Comparison of ENCODE assay signal across 9 mouse cellular contexts in the genomic region with DNA sequence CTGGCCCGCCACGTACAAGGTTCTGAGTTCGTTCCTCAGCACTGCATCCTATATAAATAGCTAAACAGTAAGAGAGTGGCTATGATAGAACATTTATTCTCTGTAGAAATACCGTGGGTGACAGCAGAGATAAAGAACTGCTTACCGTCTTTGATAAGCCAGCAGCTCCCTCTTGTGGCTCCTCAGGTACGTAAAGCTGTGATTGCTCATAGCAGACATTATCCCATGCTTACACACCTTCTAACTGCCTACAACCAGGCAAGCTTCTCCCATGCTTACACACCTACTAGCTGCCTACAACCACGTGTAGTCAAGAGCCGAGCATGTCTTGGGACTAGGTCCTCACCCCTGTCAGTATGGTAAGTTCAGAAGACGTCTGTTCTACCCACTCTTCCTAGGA. TPM values are rescaled to one million over a fixed set of nuclear protein-coding genes. Genes with fewer than 3 reads are reported as not detected.
DNase-seq lines count a peak whose midpoint lies in the region; ATAC-seq and TF ChIP-seq lines count a peak whose summit lies in the region.
"Had no signal": no experiment of that assay in that cellular context is flagged by ENCODE, and none has a peak within 500 bp of the region (broad histone marks: within the 10 kb centered on the region; RNA-seq: fewer than 3 reads in every experiment).

No protein-coding gene starts in this region.

- peak; percentile 78 for TF ChIP-seq CTCF in gastrocnemius, adult 2 months (IDR thresholded peaks at IDR 0.05)
- TF ChIP-seq CTCF in liver, adult 2 months (IDR thresholded peaks at IDR 0.05; ENCODE audit: low read depth, low read length), result peak; percentile 48

- H3K4me1 ChIP-seq in kidney, embryonic 16.5 days (ENCODE audit: insufficient read depth, low read length), result no peaks in the 10 kb centered on the region
- H3K4me1 ChIP-seq in liver, adult 2 months (ENCODE audit: control insufficient read depth, insufficient read depth, low read length), result no peaks in the 10 kb centered on the region
- H3K4me1 ChIP-seq: limb, embryonic 13.5 days had no signal

- no peaks in the 10 kb centered on the region for H3K9me3 ChIP-seq in kidney, embryonic 16.5 days (ENCODE audit: low read length)
- H3K9me3 ChIP-seq: limb, embryonic 13.5 days had no signal

- 20% methylated on average over 9 of the region's 9 CpGs for WGBS in kidney, embryonic 16.5 days
- WGBS in liver, adult 2 months, result 24% methylated on average over 9 of the region's 9 CpGs

- H3K4me2 ChIP-seq in kidney, embryonic 16.5 days (replicated peaks; ENCODE audit: low read depth, low read length), result no peak overlapping the region
- H3K4me2 ChIP-seq: limb, embryonic 13.5 days had no signal

- H3K4me3 ChIP-seq in gastrocnemius, adult 2 months, result no peak overlapping the region
- no peak overlapping the region for H3K4me3 ChIP-seq in kidney, embryonic 16.5 days (ENCODE audit: low read length)
- no peak overlapping the region for H3K4me3 ChIP-seq in liver, adult 2 months (ENCODE audit: insufficient read depth, low read depth, low read length)
- H3K4me3 ChIP-seq: limb, embryonic 13.5 days had no signal

- H3K79me2 ChIP-seq in liver, adult 2 months (ENCODE audit: control insufficient read depth, insufficient read depth, low read length), result no peaks in the 10 kb centered on the region

- H3K9ac ChIP-seq in kidney, embryonic 16.5 days (replicated peaks; ENCODE audit: low read length), result no peak overlapping the region
- no peak overlapping the region for H3K9ac ChIP-seq in liver, adult 2 months (ENCODE audit: low read depth, low read length)
- H3K9ac ChIP-seq: limb, embryonic 13.5 days had no signal

- peak; percentile 71 for ATAC-seq in kidney, embryonic 16.5 days (ENCODE audit: low FRiP score, low TSS enrichment)
- no peak; the same call in 1 of the 2 replicates for ATAC-seq in monocyte, adult 5-6 weeks (replicated peaks; ENCODE audit: insufficient number of reproducible peaks, low FRiP score, low TSS enrichment, poor library complexity, severe bottlenecking)

- DNase-seq in CD4-positive helper T cell, adult 2 months (ENCODE audit: low read depth, low spot score), result peak; percentile 61
- DNase-seq in Muller cell, postnatal 12 days (ENCODE audit: inconsistent ontology term), result peak; percentile 50
- DNase-seq in cerebellum, adult 9-10 months, result peak; percentile 86
- peak; percentile 59 for DNase-seq in gastrocnemius, adult 2 months
- DNase-seq in liver, adult 2 months (ENCODE audit: extremely low read depth, low read depth, low spot score), result peak; percentile 55
- DNase-seq in retina, adult 2 months (ENCODE audit: low read depth, low spot score), result peak; percentile 78

- intact Hi-C loops in gastrocnemius, adult 2 months (cut with DNase I), result loop anchor here (5.0 kb wide), 1 partner anchor 60 kb away; no protein-coding TSS in a partner anchor

- no peaks in the 10 kb centered on the region for H3K27me3 ChIP-seq in kidney, embryonic 16.5 days (ENCODE audit: insufficient read depth, low read length)
- H3K27me3 ChIP-seq in liver, adult 2 months (ENCODE audit: control insufficient read depth, insufficient read depth, low read length), result no peaks in the 10 kb centered on the region
- H3K27me3 ChIP-seq: limb, embryonic 13.5 days had no signal

- TF ChIP-seq POLR2A in liver, adult 2 months (IDR thresholded peaks at IDR 0.05; ENCODE audit: extremely low read depth, insufficient read depth, low read length), result no peak

- no peak overlapping the region for H3K27ac ChIP-seq in gastrocnemius, adult 2 months
- no peak overlapping the region for H3K27ac ChIP-seq in kidney, embryonic 16.5 days (ENCODE audit: low read length)
- no peak overlapping the region for H3K27ac ChIP-seq in liver, adult 2 months (replicated peaks; ENCODE audit: insufficient read depth, low read depth, low read length)
- H3K27ac ChIP-seq: limb, embryonic 13.5 days had no signal

- H3K36me3 ChIP-seq in kidney, embryonic 16.5 days (ENCODE audit: insufficient read depth, low read length), result no peaks in the 10 kb centered on the region
- H3K36me3 ChIP-seq in liver, adult 2 months (ENCODE audit: control insufficient read depth, insufficient read depth, low read length), result no peaks in the 10 kb centered on the region
- H3K36me3 ChIP-seq: limb, embryonic 13.5 days had no signal

RNA-seq across cellular contexts. Expression of a gene that starts 7.5 kb away (rescaled TPM):
- total RNA-seq in gastrocnemius, adult 2 months (2021), result not detected
- 0.28 and 0.30 TPM in 2 replicates for polyA plus RNA-seq in kidney, embryonic 16.5 days (2015; fragmentation: Nextera tagmentation; extraction: Ambion mirVana)
- total RNA-seq in liver, adult 2 months (2014; rRNA removed), result 0.09 TPM in 1 of 2 replicates, not detected in the other
- polyA plus RNA-seq in liver, adult 2 months (2012; rRNA removed), result 0.05 TPM in 1 of 2 replicates, not detected in the other
- not detected in 3 replicates for total RNA-seq in monocyte, adult 5-6 weeks (2017)
- polyA plus RNA-seq: limb, embryonic 13.5 days had no signal

RNA-seq across cellular contexts. Expression of a gene that starts 16.4 kb away (rescaled TPM):
- total RNA-seq in gastrocnemius, adult 2 months (2021), result under 1 TPM in 1 of 2 experiments, not detected in 1; 0.11 TPM
- 5.6 and 6.7 TPM in 2 replicates for polyA plus RNA-seq in kidney, embryonic 16.5 days (2015; fragmentation: Nextera tagmentation; extraction: Ambion mirVana)
- not detected in 2 replicates for total RNA-seq in liver, adult 2 months (2014; rRNA removed)
- not detected in 2 replicates for polyA plus RNA-seq in liver, adult 2 months (2012; rRNA removed)
- total RNA-seq in monocyte, adult 5-6 weeks (2017), result not detected in 3 replicates
- polyA plus RNA-seq: limb, embryonic 13.5 days had no signal

RNA-seq across cellular contexts. Expression of a gene that starts 38.2 kb away (rescaled TPM):
- total RNA-seq in gastrocnemius, adult 2 months (2021), result 10 to 100 TPM; 12.4 to 17.1 TPM
- polyA plus RNA-seq in kidney, embryonic 16.5 days (2015; fragmentation: Nextera tagmentation; extraction: Ambion mirVana), result 23.9 and 26.2 TPM in 2 replicates
- 10.0 and 12.6 TPM in 2 replicates for total RNA-seq in liver, adult 2 months (2014; rRNA removed)
- polyA plus RNA-seq in liver, adult 2 months (2012; rRNA removed), result 7.1 and 8.0 TPM in 2 replicates
- total RNA-seq in monocyte, adult 5-6 weeks (2017), result 6.5 to 11.1 TPM (median 8.5 TPM) in 3 replicates

RNA-seq across cellular contexts. Expression of a gene that starts 38.4 kb away (rescaled TPM):
- total RNA-seq in gastrocnemius, adult 2 months (2021), result 1 to 10 TPM; 3.1 to 4.4 TPM
- polyA plus RNA-seq in kidney, embryonic 16.5 days (2015; fragmentation: Nextera tagmentation; extraction: Ambion mirVana), result 26.3 and 28.4 TPM in 2 replicates
- 5.2 and 6.5 TPM in 2 replicates for total RNA-seq in liver, adult 2 months (2014; rRNA removed)
- 9.1 and 9.9 TPM in 2 replicates for polyA plus RNA-seq in liver, adult 2 months (2012; rRNA removed)
- total RNA-seq in monocyte, adult 5-6 weeks (2017), result 5.1 to 10.4 TPM (median 6.0 TPM) in 3 replicates
